Mouse (Mus musculus) spleen, adult 12 weeks (tissue): ENCODE measurements around the gene Elovl4.

Experiments
- DNase-seq: peaks from one replicate; pipeline ENCODE4 v3.0.0; 2022; ENCODE audit warnings: low spot score

Gene Elovl4

GRCm38 (mm10) chr9:83805977-83806815 lies at the start of gene Elovl4:
TSS of gene Elovl4 (minus strand) at chr9:83806277.
- DNase-seq, result no peak

- DNase-seq, result no peak
Observed at GRCm38 (mm10) chr9:83852464-83852863, 46.4 kb upstream of the Elovl4 start.

- DNase-seq, result no peak
Observed at GRCm38 (mm10) chr9:83834748-83835313, 28.8 kb upstream of the Elovl4 start.

GRCm38 (mm10) chr9:83833811-83834747 lies 28.0 kb upstream of the Elovl4 start, which contains the start of gene Ttk:
TSS of gene Ttk (plus strand) at chr9:83834689.
- DNase-seq, result peak; percentile 90

GRCm38 (mm10) chr9:83831152-83831551 lies 25.1 kb upstream of the Elovl4 start:
- DNase-seq, result no peak

- DNase-seq, result no peak
Observed at GRCm38 (mm10) chr9:83829896-83830295, 23.8 kb upstream of the Elovl4 start.

GRCm38 (mm10) chr9:83822925-83823324 lies 16.8 kb upstream of the Elovl4 start:
- DNase-seq, result no peak

- DNase-seq, result no peak
Observed at GRCm38 (mm10) chr9:83820976-83821375, 14.9 kb upstream of the Elovl4 start.

GRCm38 (mm10) chr9:83819188-83819587 lies 13.1 kb upstream of the Elovl4 start:
- DNase-seq, result no peak

GRCm38 (mm10) chr9:83807562-83807961 lies 1.5 kb upstream of the Elovl4 start:
- no peak for DNase-seq

GRCm38 (mm10) chr9:83805164-83805976 lies 707 bp downstream of the Elovl4 start:
- DNase-seq, result no peak

GRCm38 (mm10) chr9:83804341-83804740 lies 1.7 kb downstream of the Elovl4 start:
- DNase-seq, result no peak

GRCm38 (mm10) chr9:83797898-83798297 lies 8.2 kb downstream of the Elovl4 start:
- no peak for DNase-seq

GRCm38 (mm10) chr9:83796875-83797274 lies 9.2 kb downstream of the Elovl4 start:
- DNase-seq, result no peak

GRCm38 (mm10) chr9:83789326-83789725 lies 16.8 kb downstream of the Elovl4 start:
- no peak for DNase-seq

- no peak for DNase-seq
Observed at GRCm38 (mm10) chr9:83785501-83785900, 20.6 kb downstream of the Elovl4 start.

- DNase-seq, result no peak
Observed at GRCm38 (mm10) chr9:83778317-83778960, 27.6 kb downstream of the Elovl4 start.

- no peak for DNase-seq
Observed at GRCm38 (mm10) chr9:83761318-83761717, 44.8 kb downstream of the Elovl4 start.

GRCm38 (mm10) chr9:83731877-83732276 lies 74.2 kb downstream of the Elovl4 start:
- no peak for DNase-seq

- DNase-seq, result no peak
Observed at GRCm38 (mm10) chr9:83730836-83731235, 75.2 kb downstream of the Elovl4 start.
